Mouse (Mus musculus) G1E (cell line): ENCODE measurements around the gene Samd9l.

ENCODE experiments used
- CTCF ChIP-seq: IDR thresholded peaks from 2 replicates; pipeline ENCODE4 v1.5.1; 2012; ENCODE audit warnings: low read depth, low read length, inconsistent platforms, mixed read lengths
- GATA1 ChIP-seq: IDR thresholded peaks from 2 replicates; pipeline ENCODE4 v1.6.1; 2012; ENCODE audit warnings: borderline replicate concordance, low read length, inconsistent platforms, mixed read lengths

GRCm38 (mm10) chr6:3341479-3341878, 57.9 kb downstream of the Samd9l start:
- no peak for TF ChIP-seq CTCF
- TF ChIP-seq GATA1: no peak
